Mouse (Mus musculus) liver, embryonic 14.5 days (tissue): ENCODE results near the gene Dis3l. TPM values are rescaled to one million over a fixed set of nuclear protein-coding genes. Genes with fewer than 3 reads are reported as not detected.

Experiments used
- ATAC-seq: fragments of 200-750 bp; cut with Nextera tagmentation; 2 replicates; pipeline ENCODE4 v1.8.0; 2017; ENCODE audit warnings: moderate number of reproducible peaks, mild to moderate bottlenecking, moderate library complexity; ENCODE audit not compliant: insufficient read depth
- DNase-seq, 3 experiments: peaks; one replicate each; pipeline ENCODE4 v3.0.0-alpha.2; 2012 to 2013; ENCODE audit warnings: low read depth in 3 of 3, low spot score in 3 of 3
- H3K27ac ChIP-seq: fragments of 300-500 bp; sonication (generic); 2 replicates; pipeline ENCODE4 v1.5.1; 2014; ENCODE audit warnings: moderate library complexity, mild to moderate bottlenecking, control low read depth, inconsistent platforms
- H3K27me3 ChIP-seq: fragments of 300-500 bp; sonication (generic); 2 replicates; pipeline ENCODE4 v1.6.1; 2014; ENCODE audit warnings: mild to moderate bottlenecking, low read length, moderate library complexity; ENCODE audit not compliant: control insufficient read depth, insufficient read depth
- H3K36me3 ChIP-seq: fragments of 300-500 bp; sonication (generic); replicated peaks from 2 replicates; pipeline ENCODE4 v1.6.1; 2014; ENCODE audit warnings: low read depth; ENCODE audit not compliant: control insufficient read depth, insufficient read depth
- H3K4me1 ChIP-seq, 2 experiments: fragments of 200-500 bp in 1 of 2; fragments of 300-500 bp in 1 of 2; sonication (generic) in 1 of 2; replicated peaks; 2 replicates each; pipeline ENCODE4 v1.6.1; 2012 to 2014; ENCODE audit warnings: antibody characterized with exemption in 1 of 2, inconsistent platforms in 1 of 2, low read length in 1 of 2; ENCODE audit not compliant: control insufficient read depth in 2 of 2, insufficient read depth in 2 of 2
- H3K4me2 ChIP-seq: fragments of 300-500 bp; sonication (generic); 2 replicates; pipeline ENCODE4 v1.6.1; 2014; ENCODE audit warnings: low read depth, mild to moderate bottlenecking, control low read depth, moderate library complexity
- H3K4me3 ChIP-seq, 2 experiments: fragments of 200-500 bp in 1 of 2; fragments of 300-500 bp in 1 of 2; sonication (generic) in 1 of 2; 2 replicates each; pipeline ENCODE4 v1.5.1; 2012 to 2014; ENCODE audit warnings: low read depth in 2 of 2, low read length in 2 of 2, mild to moderate bottlenecking in 2 of 2, control low read depth in 1 of 2, inconsistent platforms in 1 of 2, moderate library complexity in 1 of 2; ENCODE audit not compliant: insufficient read depth in 1 of 2
- H3K9ac ChIP-seq: fragments of 300-500 bp; sonication (generic); replicated peaks from 2 replicates; pipeline ENCODE4 v1.6.1; 2014; ENCODE audit warnings: mild to moderate bottlenecking, control low read depth, moderate library complexity
- H3K9me3 ChIP-seq: fragments of 300-500 bp; sonication (generic); 2 replicates; pipeline ENCODE4 v1.6.1; 2016; ENCODE audit warnings: low read length, mixed read lengths; ENCODE audit not compliant: control insufficient read depth
- CTCF ChIP-seq: IDR thresholded peaks from 2 replicates; pipeline ENCODE4 v1.5.1; 2016; ENCODE audit warnings: antibody characterized with exemption, low read depth, control low read depth
- EP300 ChIP-seq: IDR thresholded peaks from 2 replicates; pipeline ENCODE4 v1.6.1; 2016; ENCODE audit warnings: antibody characterized with exemption, low read depth
- WGBS: fragments of 180-500 bp; shearing (Covaris S2); extraction: QIAGEN DNeasy Blood & Tissue Kit; methylation state at CpG from one replicate; pipeline ENCODE4 v1.1.7; 2014; ENCODE audit not compliant: insufficient replicate concordance; 5-methylcytosine and 5-hydroxymethylcytosine counted together
- polyA plus RNA-seq, 2 experiments: library from polyadenylated mRNA; depleted of rRNA in 1 of 2; stranded (reverse) in 1 of 2; unstranded in 1 of 2; fragments of >200 nt; fragmentation: Nextera tagmentation in 1 of 2; extraction: Ambion mirVana in 1 of 2; gene quantifications; 2 replicates each; pipeline versions ENCODE4 v1.2.1 to v1.2.3; 2012 to 2014

The Dis3l gene
- polyA plus RNA-seq, 2 experiments: 4.9 to 8.0 TPM

GRCm38 (mm10) chr9:64383021-64383788, 42.1 kb upstream of the Dis3l start:
- H3K9me3 ChIP-seq: no peaks in the 10 kb centered on the region
- H3K4me1 ChIP-seq: no peaks in the 10 kb centered on the region
- 48% methylated on average over 10 of the region's 10 CpGs for WGBS
- no peak for ATAC-seq
- no peak overlapping the region for H3K9ac ChIP-seq
- H3K4me3 ChIP-seq: no peak overlapping the region
- H3K36me3 ChIP-seq: no peaks in the 10 kb centered on the region
- H3K27me3 ChIP-seq: peaks cover 48% of the 10 kb centered on the region
- H3K4me2 ChIP-seq: no peak overlapping the region
- no peak for DNase-seq
- no peak overlapping the region for H3K27ac ChIP-seq
- TF ChIP-seq EP300 (no peak), CTCF (no peak)

DNA sequence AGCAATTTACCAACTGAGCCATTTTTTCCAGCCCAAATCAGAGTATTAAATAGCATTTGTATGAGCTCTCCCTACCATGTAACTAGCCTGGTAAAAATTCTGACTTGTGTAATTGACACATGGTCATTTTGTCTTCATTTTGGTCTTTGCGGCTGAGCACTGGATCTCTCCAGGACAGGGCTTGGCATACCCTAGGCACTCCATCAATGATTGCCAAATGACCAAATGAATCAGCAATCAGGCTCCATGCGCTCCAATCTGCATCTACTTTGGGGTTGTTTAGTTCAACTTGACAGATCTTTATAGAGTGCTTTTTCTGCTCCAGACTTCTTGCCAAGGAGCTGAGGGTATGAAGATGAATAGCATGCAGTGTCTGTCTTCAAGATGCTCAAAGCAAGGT, 35.3 kb upstream of the Dis3l start:
- WGBS: 72% methylated on average over 2 of the region's 2 CpGs
- H3K9me3 ChIP-seq: no peaks in the 10 kb centered on the region
- H3K4me3 ChIP-seq: no peak overlapping the region
- ATAC-seq (no peak), DNase-seq (no peak)
- H3K27me3 ChIP-seq: no peaks in the 10 kb centered on the region
- TF ChIP-seq EP300 (no peak), CTCF (no peak)
- no peak overlapping the region for H3K27ac ChIP-seq
- H3K9ac ChIP-seq: no peak overlapping the region
- no peaks in the 10 kb centered on the region for H3K4me1 ChIP-seq
- no peak overlapping the region for H3K4me2 ChIP-seq
- H3K36me3 ChIP-seq: no peaks in the 10 kb centered on the region

DNA sequence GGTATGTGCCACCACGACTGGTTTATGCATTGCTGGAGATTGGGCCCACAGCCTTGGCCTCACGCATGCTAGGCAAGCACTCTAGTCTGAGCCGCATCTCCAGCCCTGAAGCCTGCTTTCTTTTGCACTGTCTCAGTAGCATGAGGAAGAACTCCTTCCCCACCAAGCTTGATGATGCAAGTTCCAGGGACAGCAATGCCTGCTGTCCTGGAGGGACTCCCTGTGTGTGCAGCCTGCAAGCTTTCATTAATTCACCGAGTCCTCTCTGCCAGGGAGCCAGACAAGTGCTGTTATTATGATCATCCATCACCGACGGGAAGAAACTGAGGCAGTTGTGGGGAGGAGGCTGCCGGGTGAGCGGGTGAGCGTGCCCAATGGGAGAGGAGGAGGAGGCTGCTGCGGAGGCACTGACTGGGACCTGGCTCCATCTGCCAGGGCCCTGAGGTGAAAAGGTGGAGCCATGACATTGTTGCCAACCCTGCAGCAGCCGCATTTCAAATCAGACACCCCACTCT, 30.3 kb upstream of the Dis3l start:
- no peak overlapping the region for H3K9ac ChIP-seq
- no peaks in the 10 kb centered on the region for H3K27me3 ChIP-seq
- H3K4me3 ChIP-seq: no peak overlapping the region
- no peak for DNase-seq
- H3K27ac ChIP-seq: no peak overlapping the region
- ATAC-seq: no peak
- H3K36me3 ChIP-seq: no peaks in the 10 kb centered on the region
- 54% methylated on average over 11 of the region's 11 CpGs for WGBS
- no peak overlapping the region for H3K4me2 ChIP-seq
- no peak for TF ChIP-seq CTCF
- no peak for TF ChIP-seq EP300
- H3K4me1 ChIP-seq: no peaks in the 10 kb centered on the region
- H3K9me3 ChIP-seq: no peaks in the 10 kb centered on the region

GRCm38 (mm10) chr9:64369871-64370270, 28.8 kb upstream of the Dis3l start:
- TF ChIP-seq EP300 (no peak), CTCF (no peak)
- ATAC-seq: no peak
- no peak overlapping the region for H3K27ac ChIP-seq
- 48% methylated on average over 7 of the region's 7 CpGs for WGBS
- H3K36me3 ChIP-seq: no peaks in the 10 kb centered on the region
- no peaks in the 10 kb centered on the region for H3K27me3 ChIP-seq
- H3K4me2 ChIP-seq: no peak overlapping the region
- DNase-seq: no peak
- H3K9ac ChIP-seq: no peak overlapping the region
- no peaks in the 10 kb centered on the region for H3K9me3 ChIP-seq
- no peaks in the 10 kb centered on the region for H3K4me1 ChIP-seq
- H3K4me3 ChIP-seq: no peak overlapping the region

- DNase-seq: no peak
- H3K4me3 ChIP-seq: no peak overlapping the region
These were observed 20.3 kb upstream of the Dis3l start for GRCm38 (mm10) chr9:64361231-64361950.

More at GRCm38 (mm10) chr9:64361231-64361950, 20.3 kb upstream of the Dis3l start:
- H3K9ac ChIP-seq: no peak overlapping the region
- H3K36me3 ChIP-seq: no peaks in the 10 kb centered on the region
- ATAC-seq: no peak
- TF ChIP-seq EP300 (no peak), CTCF (no peak)
- 73% methylated on average over 9 of the region's 9 CpGs for WGBS
- H3K4me1 ChIP-seq: no peaks in the 10 kb centered on the region
- no peak overlapping the region for H3K4me2 ChIP-seq
- H3K9me3 ChIP-seq: no peaks in the 10 kb centered on the region
- H3K27ac ChIP-seq: no peak overlapping the region
- no peaks in the 10 kb centered on the region for H3K27me3 ChIP-seq
